Mouse (Mus musculus) forebrain, postnatal 0 days (tissue): ENCODE data around the gene Gm5148. TPM values are rescaled to one million over a fixed set of nuclear protein-coding genes. Genes with fewer than 3 reads are reported as not detected.

Source experiments
- ATAC-seq: fragments of 200-750 bp; cut with Nextera tagmentation; 2 replicates; pipeline ENCODE4 v1.8.0; 2017; ENCODE audit warnings: mild to moderate bottlenecking, moderate library complexity
- DNase-seq: peaks from one replicate; pipeline ENCODE4 v3.0.0-alpha.2; 2015
- H3K27ac ChIP-seq: fragments of 300-500 bp; sonication (generic); 2 replicates; pipeline ENCODE4 v1.5.1; 2014; ENCODE audit warnings: low read depth, mild to moderate bottlenecking, antibody characterized with exemption, low read length, moderate library complexity, mixed read lengths
- H3K27me3 ChIP-seq: fragments of 300-500 bp; sonication (generic); 2 replicates; pipeline ENCODE4 v1.6.1; 2014; ENCODE audit warnings: mild to moderate bottlenecking, low read length, mixed read lengths; ENCODE audit not compliant: insufficient read depth
- H3K36me3 ChIP-seq: fragments of 300-500 bp; sonication (generic); 2 replicates; pipeline ENCODE4 v1.6.1; 2014; ENCODE audit warnings: mild to moderate bottlenecking, moderate library complexity; ENCODE audit not compliant: insufficient read depth
- H3K4me1 ChIP-seq: fragments of 300-500 bp; sonication (generic); 2 replicates; pipeline ENCODE4 v1.6.1; 2014; ENCODE audit warnings: antibody characterized with exemption; ENCODE audit not compliant: insufficient read depth
- H3K4me2 ChIP-seq: fragments of 300-500 bp; sonication (generic); 2 replicates; pipeline ENCODE4 v1.6.1; 2014; ENCODE audit warnings: low read depth, mild to moderate bottlenecking, moderate library complexity
- H3K4me3 ChIP-seq: fragments of 300-500 bp; sonication (generic); 2 replicates; pipeline ENCODE4 v1.5.1; 2014; ENCODE audit warnings: low read depth, low read length, mixed read lengths
- H3K9ac ChIP-seq: fragments of 300-500 bp; sonication (generic); 2 replicates; pipeline ENCODE4 v1.6.1; 2014; ENCODE audit warnings: mild to moderate bottlenecking
- H3K9me3 ChIP-seq: fragments of 300-500 bp; sonication (generic); 2 replicates; pipeline ENCODE4 v1.6.1; 2016; ENCODE audit warnings: low read length
- CTCF ChIP-seq: sonication (generic); IDR thresholded peaks from 2 replicates; pipeline ENCODE4 v1.5.1; 2016; ENCODE audit warnings: antibody characterized with exemption, control low read depth, low read depth
- WGBS: fragments of 180-500 bp; shearing (Covaris S2); extraction: QIAGEN DNeasy Blood & Tissue Kit; methylation state at CpG from one replicate; pipeline ENCODE4 v1.1.7; 2014; 5-methylcytosine and 5-hydroxymethylcytosine counted together
- polyA plus RNA-seq: library from polyadenylated mRNA; unstranded; fragments of >200 nt; fragmentation: Nextera tagmentation; extraction: Ambion mirVana; gene quantifications from 2 replicates; pipeline ENCODE4 v1.2.1, GENCODE M21; 2015
- total RNA-seq: library from RNA; depleted of rRNA; stranded (reverse); fragments of >200 nt; gene quantifications from 2 replicates; pipeline ENCODE4 v1.2.3, GENCODE M21; 2014

Gm5148 gene
- total and polyA plus RNA-seq, 2 experiments from 2014 or later, result 4.9 to 11.9 TPM

GRCm38 (mm10) chr3:37724946-37725735 is 851 bp upstream of the Gm5148 start:
- 88% methylated on average over 6 of the region's 6 CpGs for WGBS
- H3K27me3 ChIP-seq, result no peaks in the 10 kb centered on the region; the same call in 1 of the 2 replicates
- H3K4me1 ChIP-seq, result peaks cover 17% of the 10 kb centered on the region
- H3K27ac ChIP-seq, result no peak overlapping the region
- no peak overlapping the region for H3K4me3 ChIP-seq
- ATAC-seq, result no peak
- H3K9me3 ChIP-seq, result no peaks in the 10 kb centered on the region
- H3K4me2 ChIP-seq, result peak overlapping the region; percentile 85; the same call in 1 of the 2 replicates
- no peak for DNase-seq
- no peaks in the 10 kb centered on the region for H3K36me3 ChIP-seq
- no peak for TF ChIP-seq CTCF
- H3K9ac ChIP-seq, result no peak overlapping the region

GRCm38 (mm10) chr3:37723662-37724170 is 574 bp downstream of the Gm5148 start:
- peak; percentile 63 for ATAC-seq
- 2% methylated on average over 17 of the region's 17 CpGs for WGBS

GRCm38 (mm10) chr3:37723061-37723521 is 1.2 kb downstream of the Gm5148 start:
- DNase-seq (peak; percentile 68), ATAC-seq (peak; percentile 73)
- peak overlapping the region; percentile 54 for H3K9ac ChIP-seq
- peak overlapping the region; percentile 72 for H3K27ac ChIP-seq
- H3K4me1 ChIP-seq, result peaks cover 17% of the 10 kb centered on the region
- 9% methylated on average over 11 of the region's 11 CpGs for WGBS
- peak overlapping the region; percentile 85 for H3K4me2 ChIP-seq
- H3K27me3 ChIP-seq, result no peaks in the 10 kb centered on the region; the same call in 1 of the 2 replicates
- TF ChIP-seq CTCF, result no peak
- no peaks in the 10 kb centered on the region for H3K9me3 ChIP-seq
- peak overlapping the region; percentile 45 for H3K4me3 ChIP-seq
- H3K36me3 ChIP-seq, result no peaks in the 10 kb centered on the region

More at GRCm38 (mm10) chr3:37723662-37724170, 574 bp downstream of the Gm5148 start:
- DNase-seq, result peak; percentile 67
- Histone ChIP-seq H3K36me3 (no peaks in the 10 kb centered on the region), H3K9ac (peak overlapping the region; percentile 54), H3K4me3 (peak overlapping the region; percentile 45), H3K4me2 (peak overlapping the region; percentile 85), H3K27ac (peak overlapping the region; percentile 72), H3K4me1 (peaks cover 17% of the 10 kb centered on the region), H3K27me3 (no peaks in the 10 kb centered on the region; the same call in 1 of the 2 replicates), H3K9me3 (no peaks in the 10 kb centered on the region)
- no peak for TF ChIP-seq CTCF

- WGBS, result 46% methylated on average over 12 of the region's 12 CpGs
- no peak overlapping the region for H3K9ac ChIP-seq
These were observed 1.7 kb downstream of the Gm5148 start for GRCm38 (mm10) chr3:37722487-37723060.

GRCm38 (mm10) chr3:37716992-37717391 is 7.3 kb downstream of the Gm5148 start:
- no peak for ATAC-seq
- H3K27ac ChIP-seq, result no peak overlapping the region
- 79% methylated on average over 2 of the region's 2 CpGs for WGBS

More at GRCm38 (mm10) chr3:37722487-37723060, 1.7 kb downstream of the Gm5148 start:
- peak overlapping the region; percentile 45 for H3K4me3 ChIP-seq
- peak overlapping the region; percentile 54 for H3K27ac ChIP-seq
- H3K4me2 ChIP-seq, result peak overlapping the region; percentile 85
- no peaks in the 10 kb centered on the region for H3K36me3 ChIP-seq
- no peak for TF ChIP-seq CTCF
- no peaks in the 10 kb centered on the region for H3K9me3 ChIP-seq
- peaks cover 17% of the 10 kb centered on the region for H3K4me1 ChIP-seq
- ATAC-seq (peak; percentile 32; the same call in 1 of the 2 replicates), DNase-seq (peak; percentile 45)
- no peaks in the 10 kb centered on the region for H3K27me3 ChIP-seq

GRCm38 (mm10) chr3:37715734-37716133 is 8.6 kb downstream of the Gm5148 start:
- DNase-seq (no peak), ATAC-seq (no peak)
- no peak overlapping the region for H3K4me2 ChIP-seq
- H3K27ac ChIP-seq, result no peak overlapping the region
- H3K9ac ChIP-seq, result no peak overlapping the region
- no peaks in the 10 kb centered on the region for H3K27me3 ChIP-seq
- H3K9me3 ChIP-seq, result no peaks in the 10 kb centered on the region
- H3K4me3 ChIP-seq, result no peak overlapping the region
- TF ChIP-seq CTCF, result no peak
- no peaks in the 10 kb centered on the region for H3K36me3 ChIP-seq
- WGBS, result 88% methylated on average over 7 of the region's 7 CpGs
- H3K4me1 ChIP-seq, result no peaks in the 10 kb centered on the region

More at GRCm38 (mm10) chr3:37716992-37717391, 7.3 kb downstream of the Gm5148 start:
- Histone ChIP-seq H3K9ac (no peak overlapping the region), H3K9me3 (no peaks in the 10 kb centered on the region), H3K4me2 (no peak overlapping the region), H3K4me3 (no peak overlapping the region), H3K4me1 (no peaks in the 10 kb centered on the region), H3K36me3 (no peaks in the 10 kb centered on the region), H3K27me3 (no peaks in the 10 kb centered on the region)
- TF ChIP-seq CTCF, result no peak
- DNase-seq, result no peak
